Mouse (Mus musculus): ENCODE data around the gene Wdr5b. TPM values are rescaled to one million over a fixed set of nuclear protein-coding genes. Genes with fewer than 3 reads are reported as not detected.
A peak's percentile ranks its signal among the peaks of the same experiment; 100 is the strongest.

Gene Wdr5b
- total and polyA plus RNA-seq, 3 experiments, result 5.4 to 7.4 (median 5.9) TPM

DNA sequence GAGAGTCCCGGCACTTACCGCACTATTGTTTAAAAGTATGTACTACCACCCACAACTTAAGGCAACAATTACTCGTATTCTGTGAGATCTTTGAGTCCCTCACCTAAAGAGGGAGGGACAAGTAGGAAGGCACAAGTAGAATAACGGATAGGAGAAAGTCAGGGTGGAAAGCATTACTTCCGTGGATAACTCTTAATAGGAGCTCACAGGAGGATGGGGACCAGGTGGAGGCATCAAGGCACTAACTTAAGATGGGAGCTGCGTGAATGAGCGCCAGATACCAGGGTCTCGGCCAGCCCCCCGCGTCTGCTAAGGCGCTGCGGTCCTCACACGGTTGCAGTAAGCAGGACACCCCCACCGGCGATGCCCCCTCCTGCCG lies 30.1 kb downstream of the Wdr5b start:
- peak overlapping the region; percentile 84 to 98 (median 86) for H3K4me3 ChIP-seq (replicated peaks in 1 of 3; ENCODE audit: low read depth in 2 of 3, low read length in 2 of 3, poor library complexity in 1 of 3)
- no peaks in the 10 kb centered on the region for H3K27me3 ChIP-seq (replicated peaks)
- dilution Hi-C loops (cut with MboI; ENCODE audit: extremely low pct_ligation_motif_present, extremely low pct_unique_long_range_greater_than_20kb, low sequenced_read_pairs) (no loop called here), in situ Hi-C loops (cut with MboI; ENCODE audit: low pct_ligation_motif_present, low pct_unique_long_range_greater_than_20kb, low sequenced_read_pairs) (no loop called here)
- peaks cover 1 to 49% of the 10 kb centered on the region in 2 experiments for H3K36me3 ChIP-seq (replicated peaks in 1 of 2; ENCODE audit: control insufficient read depth in 1 of 2, insufficient read depth in 1 of 2, low read length in 1 of 2)
- H3K9me3 ChIP-seq (replicated peaks; ENCODE audit: low read length), result no peaks in the 10 kb centered on the region
- DNase-seq (ENCODE audit: extremely low read depth), result no peak
- peaks cover 13 to 58% of the 10 kb centered on the region in 2 experiments for H3K4me1 ChIP-seq (ENCODE audit: control insufficient read depth in 1 of 2, insufficient read depth in 2 of 2)
- peak overlapping the region; percentile 93 for H3K27ac ChIP-seq (ENCODE audit: insufficient read depth, low read depth)
- peaks cover 41% of the 10 kb centered on the region for H3K79me2 ChIP-seq (replicated peaks; ENCODE audit: control insufficient read depth, extremely low read depth, insufficient read depth, poor library complexity, severe bottlenecking)
- peak overlapping the region; percentile 94 for H3K4me2 ChIP-seq (ENCODE audit: insufficient read depth, low read depth, poor library complexity, severe bottlenecking)
- TF ChIP-seq CHD1 (IDR thresholded peaks at IDR 0.05; ENCODE audit: low read depth, low read length) (peak; percentile 94; the same call in 1 of the 2 replicates), SIN3A (IDR thresholded peaks at IDR 0.05; ENCODE audit: low read length) (peak; percentile 80), HCFC1 (IDR thresholded peaks at IDR 0.05; ENCODE audit: low read depth, low read length) (no peak), MYC (IDR thresholded peaks at IDR 0.05; ENCODE audit: low read depth, low read length) (no peak), ETS1 (conservative IDR thresholded peaks at IDR 0.05; ENCODE audit: low read depth, low read length) (no peak), ZMIZ1 (IDR thresholded peaks at IDR 0.05; ENCODE audit: low read depth, low read length) (no peak)
- H3K9ac ChIP-seq (ENCODE audit: insufficient read depth, low read depth), result peak overlapping the region; percentile 97

DNA sequence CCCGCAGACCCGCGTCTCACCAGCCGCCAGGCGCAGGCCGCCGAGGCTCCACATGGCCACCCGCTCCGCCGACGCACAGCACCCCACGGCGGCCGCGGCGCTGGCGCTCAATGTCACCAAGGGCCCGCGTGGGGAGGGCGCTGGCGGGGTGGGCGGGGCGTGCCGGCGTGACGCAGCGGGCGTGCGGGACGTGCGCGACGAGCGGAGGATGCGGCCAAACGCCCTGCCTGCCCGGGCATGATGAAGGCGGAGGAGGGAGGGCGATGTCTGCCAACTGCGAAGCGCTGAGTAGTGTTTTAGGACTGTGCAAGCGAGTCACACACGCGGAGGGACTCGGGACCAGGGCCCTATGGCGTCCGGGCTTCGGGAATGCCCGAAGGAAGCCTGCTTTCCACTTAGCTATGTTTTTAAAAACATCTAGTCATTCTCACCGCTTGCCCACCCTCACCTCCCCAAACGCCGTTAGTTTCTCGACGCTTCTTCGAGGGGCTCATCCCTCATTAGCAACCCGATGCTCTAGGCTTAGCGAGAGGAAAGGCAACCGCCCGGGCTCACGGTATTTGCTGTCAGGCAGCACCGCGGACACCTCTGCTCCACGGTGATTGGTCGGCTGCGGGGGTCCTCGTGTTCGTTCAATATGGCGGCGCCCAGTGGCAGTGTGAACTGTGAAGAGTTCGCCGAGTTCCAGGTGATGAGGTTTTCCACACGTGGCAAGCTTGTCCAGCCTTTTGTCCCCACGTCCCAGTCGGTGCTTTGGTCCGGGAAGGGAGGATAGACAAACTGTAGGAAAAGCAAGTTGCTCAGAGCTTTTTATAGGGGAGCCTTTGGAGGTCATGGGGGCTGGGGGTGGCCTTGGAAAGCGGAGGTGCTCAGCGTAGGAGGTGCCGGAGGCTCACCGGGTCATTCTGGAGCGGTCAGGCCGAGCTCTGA lies 30.7 kb downstream of the Wdr5b start, which contains the start of the genes Fam162a and Ccdc58:
Gene Fam162a (minus strand): TSS at position 145 of the 930 bp plus-strand sequence.
Gene Ccdc58 (plus strand): TSS at position 236 of the 930 bp plus-strand sequence.
- Histone ChIP-seq H3K79me2 (replicated peaks; ENCODE audit: control insufficient read depth, extremely low read depth, insufficient read depth, poor library complexity, severe bottlenecking) (peaks cover 46% of the 10 kb centered on the region), H3K27me3 (replicated peaks) (no peaks in the 10 kb centered on the region), H3K4me2 (ENCODE audit: insufficient read depth, low read depth, poor library complexity, severe bottlenecking) (peak within 1 kb of the TSS; percentile 94), H3K4me1 (ENCODE audit: control insufficient read depth in 1 of 2, insufficient read depth in 2 of 2) (peaks cover 13 to 58% of the 10 kb centered on the region in 2 experiments), H3K36me3 (replicated peaks in 1 of 2; ENCODE audit: control insufficient read depth in 1 of 2, insufficient read depth in 1 of 2, low read length in 1 of 2) (peaks cover 6 to 52% of the 10 kb centered on the region in 2 experiments), H3K9me3 (replicated peaks; ENCODE audit: low read length) (no peaks in the 10 kb centered on the region), H3K4me3 (replicated peaks in 1 of 3; ENCODE audit: low read depth in 2 of 3, low read length in 2 of 3, poor library complexity in 1 of 3) (peak within 1 kb of the TSS; percentile 84 to 98 (median 86)), H3K9ac (ENCODE audit: insufficient read depth, low read depth) (peak within 1 kb of the TSS; percentile 97), H3K27ac (ENCODE audit: insufficient read depth, low read depth) (peak within 1 kb of the TSS; percentile 93)
- in situ Hi-C loops (cut with MboI; ENCODE audit: low pct_ligation_motif_present, low pct_unique_long_range_greater_than_20kb, low sequenced_read_pairs) (no loop called here), dilution Hi-C loops (cut with MboI; ENCODE audit: extremely low pct_ligation_motif_present, extremely low pct_unique_long_range_greater_than_20kb, low sequenced_read_pairs) (no loop called here)
- peak; percentile 93 for DNase-seq (ENCODE audit: extremely low read depth)
- TF ChIP-seq SIN3A (IDR thresholded peaks at IDR 0.05; ENCODE audit: low read length) (peak; percentile 64), UBTF (IDR thresholded peaks at IDR 0.05; ENCODE audit: low read depth, low read length) (peak; percentile 64; the same call in 1 of the 2 replicates), HCFC1 (IDR thresholded peaks at IDR 0.05; ENCODE audit: low read depth, low read length) (peak; percentile 84), POLR2AphosphoS2 (IDR thresholded peaks at IDR 0.05; ENCODE audit: low read depth, low read length) (peak; percentile 95; the same call in 1 of the 2 replicates), JUN (IDR thresholded peaks at IDR 0.05; ENCODE audit: insufficient read depth, low read depth, low read length) (no peak), ZC3H11A (IDR thresholded peaks at IDR 0.05; ENCODE audit: low read depth, low read length) (no peak), TCF12 (IDR thresholded peaks at IDR 0.05; ENCODE audit: low read depth, low read length) (peak; percentile 92), ZKSCAN1 (IDR thresholded peaks at IDR 0.05; ENCODE audit: borderline replicate concordance, low read depth, low read length) (no peak), PAX5 (IDR thresholded peaks at IDR 0.05; ENCODE audit: low read length) (no peak), MAZ (IDR thresholded peaks at IDR 0.05; ENCODE audit: low read depth, low read length) (0 out of 2 replicates have a peak, but pooled peaks have one; percentile 32), USF2 (conservative IDR thresholded peaks at IDR 0.05; ENCODE audit: low read depth, low read length) (no peak; the same call in 1 of the 2 replicates), BHLHE40 (IDR thresholded peaks at IDR 0.05; ENCODE audit: low read depth, low read length) (peak; percentile 78), MAFK (IDR thresholded peaks at IDR 0.05; ENCODE audit: insufficient replicate concordance, low read length) (no peak), EP300 (IDR thresholded peaks at IDR 0.05; ENCODE audit: low read length) (no peak), CHD1 (IDR thresholded peaks at IDR 0.05; ENCODE audit: low read depth, low read length) (no peak; the same call in 1 of the 2 replicates), ELF1 (IDR thresholded peaks at IDR 0.05; ENCODE audit: low read depth, low read length) (no peak), RAD21 (IDR thresholded peaks at IDR 0.05; ENCODE audit: low read depth, low read length) (no peak), E2F4 (IDR thresholded peaks at IDR 0.05; ENCODE audit: insufficient replicate concordance, low read depth, low read length) (no peak), KAT2A (IDR thresholded peaks at IDR 0.05; ENCODE audit: insufficient replicate concordance, low read length) (peak; percentile 42; the same call in 1 of the 2 replicates), GABPA (IDR thresholded peaks at IDR 0.05; ENCODE audit: insufficient replicate concordance, low read depth, low read length) (no peak), ZNF384 (IDR thresholded peaks at IDR 0.05; ENCODE audit: low read depth, low read length) (no peak), MEF2A (IDR thresholded peaks at IDR 0.05; ENCODE audit: borderline replicate concordance, low read depth, low read length) (no peak; the same call in none of the 2 replicates), SMC3 (IDR thresholded peaks at IDR 0.05; ENCODE audit: low read depth, low read length) (no peak), MAX (IDR thresholded peaks at IDR 0.05; ENCODE audit: low read length) (peak; percentile 98), ZMIZ1 (IDR thresholded peaks at IDR 0.05; ENCODE audit: low read depth, low read length) (peak; percentile 86), ETS1 (conservative IDR thresholded peaks at IDR 0.05; ENCODE audit: low read depth, low read length) (no peak), JUND (conservative IDR thresholded peaks at IDR 0.05; ENCODE audit: low read depth, low read length) (no peak), MYC (IDR thresholded peaks at IDR 0.05; ENCODE audit: low read depth, low read length) (peak; percentile 73)

All from CH12.LX (cell line).